Mouse (Mus musculus): ENCODE results near the gene Wars2.
A peak's percentile ranks its signal among the peaks of the same experiment; 100 is the strongest.

DNA sequence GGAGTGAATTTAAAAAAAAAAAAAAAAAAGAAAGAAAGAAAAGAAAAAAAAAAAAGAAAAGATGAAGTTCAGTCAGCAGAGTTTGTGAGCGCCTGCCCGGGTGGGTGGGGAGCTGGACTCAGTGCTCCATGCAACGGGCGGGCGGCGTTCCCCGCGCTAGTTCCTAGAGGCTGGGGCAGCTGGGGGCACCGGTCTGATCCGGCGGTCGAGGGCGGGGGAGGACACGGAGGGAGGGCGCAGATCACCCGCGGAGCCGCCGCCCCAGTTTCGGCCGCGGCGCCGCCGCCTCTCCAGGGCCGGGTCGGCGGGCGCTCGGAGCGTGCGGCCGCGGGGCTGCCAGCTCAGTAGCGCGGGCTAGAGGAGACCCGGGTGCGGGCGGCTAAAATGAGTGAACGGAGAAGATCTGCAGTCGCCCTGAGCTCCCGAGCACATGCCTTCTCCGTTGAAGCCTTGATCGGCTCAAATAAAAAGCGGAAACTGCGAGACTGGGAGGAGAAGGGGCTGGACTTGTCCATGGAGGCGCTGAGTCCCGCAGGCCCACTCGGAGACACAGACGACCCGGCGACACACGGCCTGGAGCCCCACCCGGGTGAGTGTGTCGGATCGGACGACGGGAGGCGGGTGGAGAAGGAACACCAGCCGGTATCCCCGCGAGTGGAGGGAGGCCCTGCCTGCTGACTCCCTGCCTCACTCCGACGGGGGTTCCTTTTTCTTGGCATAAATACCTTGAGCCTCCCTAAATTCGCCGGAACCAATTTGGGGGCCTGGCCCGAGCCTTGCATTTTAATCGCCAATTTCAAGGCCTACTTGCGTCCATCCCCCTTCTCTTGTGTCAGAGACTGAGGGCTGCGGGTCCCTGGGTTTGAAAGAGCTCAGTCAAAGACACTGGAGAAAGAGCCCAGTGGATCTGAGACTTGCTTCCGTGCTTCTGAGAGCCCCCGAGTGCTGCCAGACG lies 112.9 kb downstream of the Wars2 start:
- TF ChIP-seq CTCF (IDR thresholded peaks at IDR 0.05; ENCODE audit: borderline replicate concordance, insufficient read depth, low read length): no peak
- peak; percentile 12; the same call in 1 of the 2 replicates for TF ChIP-seq POLR2A (IDR thresholded peaks at IDR 0.05; ENCODE audit: low read depth, low read length)
